Mouse (Mus musculus): ENCODE data around the gene Gzma. TPM values are rescaled to one million over a fixed set of nuclear protein-coding genes. Genes with fewer than 3 reads are reported as not detected.
A peak's percentile ranks its signal among the peaks of the same experiment; 100 is the strongest.

Gene Gzma
- polyA plus RNA-seq, 1 experiment from 2014 or later: not detected

DNA sequence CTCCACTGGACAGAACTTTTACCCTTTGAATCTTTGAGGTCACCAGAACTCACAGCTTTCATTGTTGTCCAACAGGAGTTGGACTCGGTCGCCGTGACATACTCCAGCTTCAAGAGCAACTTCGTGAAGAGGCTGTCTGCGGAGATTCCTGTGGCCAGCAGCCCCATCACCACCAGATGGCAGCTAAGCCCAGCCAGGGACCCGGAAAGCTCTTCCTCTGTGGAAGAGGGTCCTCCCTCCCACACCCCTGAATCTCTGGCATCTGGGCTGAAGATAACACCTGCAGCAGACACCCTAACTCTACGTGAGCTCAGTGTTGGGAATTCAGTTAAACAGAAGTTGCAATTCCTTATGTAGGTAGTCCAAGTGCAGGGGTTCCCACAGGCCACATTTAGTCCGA lies 45.0 kb downstream of the Gzma start:
- Histone ChIP-seq H3K27me3 (ENCODE audit: control insufficient read depth, insufficient read depth, low read length) (no peaks in the 10 kb centered on the region), H3K9me3 (ENCODE audit: control insufficient read depth, low read length) (no peaks in the 10 kb centered on the region), H3K9ac (ENCODE audit: low read depth, low read length) (no peak overlapping the region), H3K36me3 (ENCODE audit: control insufficient read depth, insufficient read depth, low read length) (no peaks in the 10 kb centered on the region), H3K4me1 (replicated peaks; ENCODE audit: control insufficient read depth, insufficient read depth, low read length) (no peaks in the 10 kb centered on the region), H3K27ac (ENCODE audit: low read depth, low read length) (no peak overlapping the region), H3K4me3 (ENCODE audit: low read depth, low read length) (no peak overlapping the region), H3K4me2 (replicated peaks; ENCODE audit: low read depth, low read length) (no peak overlapping the region)
- 45% methylated on average over 8 of the region's 8 CpGs for WGBS
- ATAC-seq (ENCODE audit: low FRiP score) (no peak), DNase-seq (ENCODE audit: low spot score) (no peak)

- no peak overlapping the region for H3K9ac ChIP-seq (ENCODE audit: low read depth, low read length)
- H3K4me3 ChIP-seq (ENCODE audit: low read depth, low read length): no peak overlapping the region
- no peaks in the 10 kb centered on the region for H3K36me3 ChIP-seq (ENCODE audit: control insufficient read depth, insufficient read depth, low read length)
- no peaks in the 10 kb centered on the region for H3K4me1 ChIP-seq (replicated peaks; ENCODE audit: control insufficient read depth, insufficient read depth, low read length)
- no peak for DNase-seq (ENCODE audit: low spot score)
- WGBS: 95% methylated on average over 8 of the region's 8 CpGs
- no peaks in the 10 kb centered on the region for H3K9me3 ChIP-seq (ENCODE audit: control insufficient read depth, low read length)
- no peak for ATAC-seq (ENCODE audit: low FRiP score)
- no peak overlapping the region for H3K27ac ChIP-seq (ENCODE audit: low read depth, low read length)
- H3K4me2 ChIP-seq (replicated peaks; ENCODE audit: low read depth, low read length): no peak overlapping the region
- no peaks in the 10 kb centered on the region for H3K27me3 ChIP-seq (ENCODE audit: control insufficient read depth, insufficient read depth, low read length)
These were observed 46.6 kb downstream of the Gzma start for GRCm38 (mm10) chr13:113054230-113054629.

GRCm38 (mm10) chr13:113047647-113048046 lies 53.1 kb downstream of the Gzma start:
- Histone ChIP-seq H3K27me3 (ENCODE audit: control insufficient read depth, insufficient read depth, low read length) (no peaks in the 10 kb centered on the region), H3K9me3 (ENCODE audit: control insufficient read depth, low read length) (no peaks in the 10 kb centered on the region), H3K9ac (ENCODE audit: low read depth, low read length) (no peak overlapping the region), H3K36me3 (ENCODE audit: control insufficient read depth, insufficient read depth, low read length) (no peaks in the 10 kb centered on the region), H3K4me3 (ENCODE audit: low read depth, low read length) (no peak overlapping the region), H3K27ac (ENCODE audit: low read depth, low read length) (no peak overlapping the region), H3K4me1 (replicated peaks; ENCODE audit: control insufficient read depth, insufficient read depth, low read length) (no peaks in the 10 kb centered on the region), H3K4me2 (replicated peaks; ENCODE audit: low read depth, low read length) (no peak overlapping the region)
- WGBS: 86% methylated on average over 3 of the region's 3 CpGs
- ATAC-seq (ENCODE audit: low FRiP score) (no peak), DNase-seq (ENCODE audit: low spot score) (no peak)

- no peaks in the 10 kb centered on the region for H3K27me3 ChIP-seq (ENCODE audit: control insufficient read depth, insufficient read depth, low read length)
- H3K9me3 ChIP-seq (ENCODE audit: control insufficient read depth, low read length): no peaks in the 10 kb centered on the region
- H3K4me2 ChIP-seq (replicated peaks; ENCODE audit: low read depth, low read length): no peak overlapping the region
- H3K4me3 ChIP-seq (ENCODE audit: low read depth, low read length): no peak overlapping the region
- ATAC-seq (ENCODE audit: low FRiP score) (peak; percentile 48), DNase-seq (ENCODE audit: low spot score) (no peak)
- H3K4me1 ChIP-seq (replicated peaks; ENCODE audit: control insufficient read depth, insufficient read depth, low read length): no peaks in the 10 kb centered on the region
- no peak overlapping the region for H3K9ac ChIP-seq (ENCODE audit: low read depth, low read length)
- H3K27ac ChIP-seq (ENCODE audit: low read depth, low read length): no peak overlapping the region
- no peaks in the 10 kb centered on the region for H3K36me3 ChIP-seq (ENCODE audit: control insufficient read depth, insufficient read depth, low read length)
These were observed 53.8 kb downstream of the Gzma start for GRCm38 (mm10) chr13:113047018-113047417.

GRCm38 (mm10) chr13:113046211-113046883 lies 54.4 kb downstream of the Gzma start, which contains the start of gene Gpx8:
Gene Gpx8, minus strand, starts transcription at chr13:113046410.
- WGBS: 7% methylated on average over 21 of the region's 21 CpGs
- no peaks in the 10 kb centered on the region for H3K27me3 ChIP-seq (ENCODE audit: control insufficient read depth, insufficient read depth, low read length)
- no peaks in the 10 kb centered on the region for H3K9me3 ChIP-seq (ENCODE audit: control insufficient read depth, low read length)
- ATAC-seq (ENCODE audit: low FRiP score) (peak; percentile 87), DNase-seq (ENCODE audit: low spot score) (peak; percentile 82)
- peak within 1 kb of the TSS; percentile 37 for H3K4me2 ChIP-seq (replicated peaks; ENCODE audit: low read depth, low read length)
- H3K9ac ChIP-seq (ENCODE audit: low read depth, low read length): peak within 1 kb of the TSS; percentile 65
- H3K27ac ChIP-seq (ENCODE audit: low read depth, low read length): 0 out of 2 replicates have a peak within 1 kb of the TSS, but pooled peaks have one; percentile 11
- no peaks in the 10 kb centered on the region for H3K4me1 ChIP-seq (replicated peaks; ENCODE audit: control insufficient read depth, insufficient read depth, low read length)
- H3K36me3 ChIP-seq (ENCODE audit: control insufficient read depth, insufficient read depth, low read length): no peaks in the 10 kb centered on the region
- peak within 1 kb of the TSS; percentile 46 for H3K4me3 ChIP-seq (ENCODE audit: low read depth, low read length)

DNA sequence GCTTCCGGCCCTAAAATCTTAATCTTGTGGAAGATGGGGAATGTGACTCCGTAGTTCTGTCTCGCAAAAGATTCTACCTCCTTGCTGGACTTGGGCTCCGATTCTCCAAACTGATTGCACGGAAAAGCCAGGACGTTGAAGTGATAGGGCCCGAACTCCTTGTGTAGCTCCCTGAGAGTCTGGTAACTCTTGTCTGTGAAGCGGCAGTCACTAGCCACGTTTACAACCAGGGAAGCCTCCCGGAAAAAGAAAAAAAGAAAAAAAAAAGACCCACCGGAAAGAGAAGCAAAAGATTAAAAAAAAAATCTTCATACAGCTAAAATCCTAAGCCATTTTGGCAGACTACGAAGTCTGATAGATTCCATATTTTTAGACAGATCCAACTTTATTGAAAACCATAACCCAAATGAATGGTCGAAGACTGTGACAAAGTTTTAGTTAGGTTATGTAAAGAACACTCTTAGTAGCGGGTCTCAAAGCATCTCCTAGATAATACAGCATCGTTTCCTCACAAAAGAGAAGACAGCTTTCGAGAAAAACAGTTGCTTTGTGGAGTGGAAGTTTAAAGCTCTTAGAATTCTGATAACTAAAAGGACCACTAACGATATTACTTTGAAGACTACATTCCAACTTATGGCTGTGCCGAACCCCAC lies 55.2 kb downstream of the Gzma start:
- 35% methylated on average over 18 of the region's 18 CpGs for WGBS
- no peak for ATAC-seq (ENCODE audit: low FRiP score)
- DNase-seq (ENCODE audit: low spot score): peak; percentile 36
- 0 out of 2 replicates have a peak overlapping the region, but pooled peaks have one; percentile 11 for H3K27ac ChIP-seq (ENCODE audit: low read depth, low read length)
- peak overlapping the region; percentile 46 for H3K4me3 ChIP-seq (ENCODE audit: low read depth, low read length)
- no peaks in the 10 kb centered on the region for H3K27me3 ChIP-seq (ENCODE audit: control insufficient read depth, insufficient read depth, low read length)
- H3K9me3 ChIP-seq (ENCODE audit: control insufficient read depth, low read length): no peaks in the 10 kb centered on the region
- H3K9ac ChIP-seq (ENCODE audit: low read depth, low read length): peak overlapping the region; percentile 65
- H3K4me2 ChIP-seq (replicated peaks; ENCODE audit: low read depth, low read length): peak overlapping the region; percentile 37
- no peaks in the 10 kb centered on the region for H3K36me3 ChIP-seq (ENCODE audit: control insufficient read depth, insufficient read depth, low read length)
- no peaks in the 10 kb centered on the region for H3K4me1 ChIP-seq (replicated peaks; ENCODE audit: control insufficient read depth, insufficient read depth, low read length)

DNA sequence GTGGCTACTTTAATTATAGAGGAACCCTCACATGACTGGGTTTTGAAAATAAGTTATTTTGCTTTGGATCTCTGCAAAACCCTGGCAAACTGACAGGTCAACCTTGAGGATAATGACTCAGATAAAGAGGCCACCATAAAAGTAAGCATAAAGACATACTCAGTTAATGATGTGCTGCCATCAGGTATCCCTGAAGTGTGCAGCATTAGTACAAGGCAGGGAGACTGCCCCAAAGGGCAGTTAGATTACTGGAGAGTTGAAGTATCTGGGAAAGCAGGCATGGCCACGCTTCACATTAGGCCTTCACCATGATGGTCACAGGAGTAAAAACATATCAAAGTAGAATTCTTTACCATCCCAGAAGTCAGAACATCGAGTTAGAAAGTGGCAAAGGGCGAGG lies 55.9 kb downstream of the Gzma start:
- no peak for DNase-seq (ENCODE audit: low spot score)
- Histone ChIP-seq H3K36me3 (ENCODE audit: control insufficient read depth, insufficient read depth, low read length) (no peaks in the 10 kb centered on the region), H3K27me3 (ENCODE audit: control insufficient read depth, insufficient read depth, low read length) (no peaks in the 10 kb centered on the region), H3K27ac (ENCODE audit: low read depth, low read length) (no peak overlapping the region), H3K9ac (ENCODE audit: low read depth, low read length) (no peak overlapping the region), H3K4me3 (ENCODE audit: low read depth, low read length) (peak overlapping the region; percentile 46), H3K4me1 (replicated peaks; ENCODE audit: control insufficient read depth, insufficient read depth, low read length) (no peaks in the 10 kb centered on the region), H3K9me3 (ENCODE audit: control insufficient read depth, low read length) (no peaks in the 10 kb centered on the region), H3K4me2 (replicated peaks; ENCODE audit: low read depth, low read length) (peak overlapping the region; percentile 37)
- 81% methylated on average over 3 of the region's 3 CpGs for WGBS
- ATAC-seq (ENCODE audit: low FRiP score): no peak
